Mouse (Mus musculus) neural tube, embryonic 14.5 days (tissue): Measurements from ENCODE around the gene Cmpk1. TPM values are rescaled to one million over a fixed set of nuclear protein-coding genes. Genes with fewer than 3 reads are reported as not detected.

Experiments
- ATAC-seq: fragments of 200-750 bp; cut with Nextera tagmentation; 2 replicates; pipeline ENCODE4 v1.8.0; 2017; ENCODE audit warnings: low read depth, mild to moderate bottlenecking, moderate TSS enrichment, moderate library complexity
- H3K27ac ChIP-seq: fragments of 300-500 bp; sonication (generic); 2 replicates; pipeline ENCODE4 v1.5.1; 2014; ENCODE audit warnings: low read depth, mild to moderate bottlenecking, control low read depth, low read length, moderate library complexity, mixed read lengths
- H3K27me3 ChIP-seq: fragments of 300-500 bp; sonication (generic); 2 replicates; pipeline ENCODE4 v1.6.1; 2014; ENCODE audit warnings: low read length; ENCODE audit not compliant: control insufficient read depth, insufficient read depth
- H3K36me3 ChIP-seq: fragments of 300-500 bp; sonication (generic); 2 replicates; pipeline ENCODE4 v1.6.1; 2014; ENCODE audit warnings: low read length, mixed read lengths; ENCODE audit not compliant: control insufficient read depth, insufficient read depth
- H3K4me1 ChIP-seq: fragments of 300-500 bp; sonication (generic); 2 replicates; pipeline ENCODE4 v1.6.1; 2014; ENCODE audit warnings: low read length; ENCODE audit not compliant: control insufficient read depth, insufficient read depth
- H3K4me2 ChIP-seq: fragments of 300-500 bp; sonication (generic); 2 replicates; pipeline ENCODE4 v1.6.1; 2014; ENCODE audit warnings: mild to moderate bottlenecking, low read depth, low read length, control low read depth
- H3K4me3 ChIP-seq: fragments of 300-500 bp; sonication (generic); 2 replicates; pipeline ENCODE4 v1.5.1; 2014; ENCODE audit warnings: low read depth, low read length, control low read depth, mixed read lengths
- H3K9ac ChIP-seq: fragments of 300-500 bp; sonication (generic); replicated peaks from 2 replicates; pipeline ENCODE4 v1.6.1; 2014; ENCODE audit warnings: low read depth, mild to moderate bottlenecking, control low read depth, low read length, mixed read lengths
- H3K9me3 ChIP-seq: fragments of 300-500 bp; sonication (generic); 2 replicates; pipeline ENCODE4 v1.6.1; 2016; ENCODE audit warnings: low read length; ENCODE audit not compliant: control insufficient read depth
- WGBS: fragments of 180-500 bp; shearing (Covaris S2); extraction: QIAGEN DNeasy Blood & Tissue Kit; methylation state at CpG from one replicate; pipeline ENCODE4 v1.1.7; 2014; 5-methylcytosine and 5-hydroxymethylcytosine counted together
- polyA plus RNA-seq: library from polyadenylated mRNA; unstranded; fragments of >200 nt; fragmentation: Nextera tagmentation; extraction: Ambion mirVana; gene quantifications from 2 replicates; pipeline ENCODE4 v1.2.1, GENCODE M21; 2014

Gene Cmpk1
- polyA plus RNA-seq, 1 experiment from 2014 or later, result 207 TPM

DNA sequence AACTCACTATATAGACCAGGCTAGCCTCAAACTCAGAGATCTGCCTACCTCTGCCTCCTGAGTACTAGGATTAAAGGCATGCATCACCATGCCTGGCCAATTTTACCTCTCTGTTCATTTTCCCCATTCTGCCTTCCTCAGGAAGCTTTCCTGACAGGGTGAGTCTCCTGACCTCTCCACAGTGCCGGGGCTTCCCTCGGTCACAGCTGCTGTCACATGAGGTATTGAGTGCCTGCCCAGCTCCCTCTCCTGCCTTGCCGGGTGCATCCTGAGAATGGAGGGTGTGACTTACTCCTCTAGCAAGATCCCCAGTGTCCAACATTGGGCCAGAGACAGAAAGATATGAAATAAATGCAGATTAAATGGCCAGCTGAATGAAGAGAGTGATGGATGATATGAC is 48.8 kb downstream of the Cmpk1 start:
- no peak overlapping the region for H3K9ac ChIP-seq
- H3K4me2 ChIP-seq, result no peak overlapping the region
- H3K4me3 ChIP-seq, result no peak overlapping the region
- H3K36me3 ChIP-seq, result no peaks in the 10 kb centered on the region
- 68% methylated on average over 3 of the region's 3 CpGs for WGBS
- no peaks in the 10 kb centered on the region for H3K9me3 ChIP-seq
- no peaks in the 10 kb centered on the region for H3K27me3 ChIP-seq
- no peak for ATAC-seq
- no peaks in the 10 kb centered on the region for H3K4me1 ChIP-seq
- H3K27ac ChIP-seq, result no peak overlapping the region

GRCm38 (mm10) chr4:114937459-114938047 is 49.5 kb downstream of the Cmpk1 start:
- Histone ChIP-seq H3K36me3 (no peaks in the 10 kb centered on the region), H3K9me3 (no peaks in the 10 kb centered on the region), H3K27ac (no peak overlapping the region), H3K9ac (no peak overlapping the region), H3K4me2 (no peak overlapping the region), H3K27me3 (no peaks in the 10 kb centered on the region), H3K4me3 (no peak overlapping the region), H3K4me1 (no peaks in the 10 kb centered on the region)
- 44% methylated on average over 4 of the region's 4 CpGs for WGBS
- no peak for ATAC-seq

- Histone ChIP-seq H3K27me3 (peaks cover 4% of the 10 kb centered on the region), H3K4me1 (no peaks in the 10 kb centered on the region), H3K4me3 (no peak overlapping the region), H3K9ac (no peak overlapping the region), H3K9me3 (no peaks in the 10 kb centered on the region), H3K36me3 (no peaks in the 10 kb centered on the region), H3K4me2 (no peak overlapping the region), H3K27ac (no peak overlapping the region)
- 84% methylated on average over 6 of the region's 6 CpGs for WGBS
- no peak for ATAC-seq
These were observed 52.9 kb downstream of the Cmpk1 start for GRCm38 (mm10) chr4:114934188-114934587.

GRCm38 (mm10) chr4:114932747-114933146 is 54.3 kb downstream of the Cmpk1 start:
- Histone ChIP-seq H3K27ac (no peak overlapping the region), H3K36me3 (no peaks in the 10 kb centered on the region), H3K4me1 (no peaks in the 10 kb centered on the region), H3K4me3 (no peak overlapping the region), H3K4me2 (no peak overlapping the region), H3K9me3 (no peaks in the 10 kb centered on the region), H3K9ac (no peak overlapping the region), H3K27me3 (peaks cover 12% of the 10 kb centered on the region)
- ATAC-seq, result no peak
- 89% methylated on average over 4 of the region's 4 CpGs for WGBS

DNA sequence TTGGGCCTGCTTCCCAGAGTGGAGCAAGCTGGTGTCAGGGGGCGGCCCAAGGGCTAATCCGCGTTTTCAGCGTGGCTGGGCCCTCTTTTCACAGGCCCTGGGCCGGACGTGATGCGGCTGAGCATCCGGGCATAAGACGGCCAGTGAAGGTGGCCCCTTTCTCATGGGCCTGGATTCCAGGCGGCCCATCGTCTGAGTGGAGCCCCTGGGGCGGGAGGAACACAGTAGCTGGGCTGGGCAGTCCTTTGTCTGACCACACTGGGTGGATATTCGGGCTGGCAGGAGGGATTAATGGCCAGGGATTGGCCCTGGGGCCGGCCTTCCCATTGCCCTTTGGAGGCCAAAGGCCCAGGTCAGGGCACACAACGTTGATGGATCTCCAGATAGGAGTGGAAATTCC is 57.9 kb downstream of the Cmpk1 start:
- H3K9me3 ChIP-seq, result no peaks in the 10 kb centered on the region
- no peak overlapping the region for H3K27ac ChIP-seq
- H3K27me3 ChIP-seq, result peaks cover 47% of the 10 kb centered on the region
- H3K9ac ChIP-seq, result no peak overlapping the region
- ATAC-seq, result 0 out of 2 replicates have a peak, but pooled peaks have one; percentile 26
- H3K36me3 ChIP-seq, result no peaks in the 10 kb centered on the region
- peaks cover 4% of the 10 kb centered on the region; the same call in 1 of the 2 replicates for H3K4me1 ChIP-seq
- no peak overlapping the region for H3K4me2 ChIP-seq
- 13% methylated on average over 15 of the region's 15 CpGs for whole genome bisulfite sequencing
- H3K4me3 ChIP-seq, result no peak overlapping the region

DNA sequence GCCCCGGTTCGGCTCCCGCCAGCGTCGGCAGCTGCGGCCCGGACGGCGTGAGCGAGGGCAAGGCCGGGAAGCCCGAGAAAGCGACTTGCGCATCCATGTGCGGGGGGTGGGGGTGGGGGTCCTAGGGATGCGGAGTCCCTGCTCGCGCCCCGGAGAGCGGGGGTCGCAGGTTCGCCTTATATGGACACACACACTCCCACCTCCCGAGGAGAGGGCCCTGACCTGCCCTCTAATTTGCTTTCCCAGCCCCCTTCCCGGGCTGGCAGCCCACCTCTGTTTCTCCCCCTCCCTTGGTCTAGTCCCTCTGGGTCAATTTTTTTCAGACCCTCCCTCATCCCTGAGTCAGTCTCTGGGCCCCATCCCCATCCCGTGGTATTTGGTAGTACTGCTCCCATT is 61.1 kb downstream of the Cmpk1 start, which contains the start of gene Foxe3:
TSS of gene Foxe3 (minus strand) at position 97 of the 396 bp plus-strand sequence.
- H3K27ac ChIP-seq, result no peak within 1 kb of the TSS
- H3K27me3 ChIP-seq, result peaks cover 72% of the 10 kb centered on the region
- H3K4me1 ChIP-seq, result peaks cover 4% of the 10 kb centered on the region; the same call in 1 of the 2 replicates
- WGBS, result 2% methylated on average over 23 of the region's 25 CpGs
- ATAC-seq, result no peak
- peak within 1 kb of the TSS; percentile 28 for H3K4me3 ChIP-seq
- H3K9ac ChIP-seq, result 0 out of 2 replicates have a peak within 1 kb of the TSS, but pooled peaks have one; percentile 28
- H3K9me3 ChIP-seq, result no peaks in the 10 kb centered on the region
- H3K4me2 ChIP-seq, result peak within 1 kb of the TSS; percentile 49
- H3K36me3 ChIP-seq, result no peaks in the 10 kb centered on the region

- Histone ChIP-seq H3K4me2 (peak overlapping the region; percentile 49), H3K27ac (no peak overlapping the region), H3K4me1 (peaks cover 4% of the 10 kb centered on the region; the same call in 1 of the 2 replicates), H3K9ac (0 out of 2 replicates have a peak overlapping the region, but pooled peaks have one; percentile 28), H3K4me3 (peak overlapping the region; percentile 28), H3K9me3 (no peaks in the 10 kb centered on the region), H3K27me3 (peaks cover 72% of the 10 kb centered on the region), H3K36me3 (no peaks in the 10 kb centered on the region)
- WGBS, result under 1% methylated on average over 88 of the region's 125 CpGs
- ATAC-seq, result peak; percentile 56
These were observed 61.8 kb downstream of the Cmpk1 start for GRCm38 (mm10) chr4:114924971-114925916.

- no peaks in the 10 kb centered on the region for H3K9me3 ChIP-seq
- no peak overlapping the region for H3K4me3 ChIP-seq
- peaks cover 54% of the 10 kb centered on the region for H3K27me3 ChIP-seq
- H3K36me3 ChIP-seq, result no peaks in the 10 kb centered on the region
- H3K27ac ChIP-seq, result no peak overlapping the region
- no peaks in the 10 kb centered on the region for H3K4me1 ChIP-seq
- ATAC-seq, result no peak
- H3K4me2 ChIP-seq, result no peak overlapping the region
- H3K9ac ChIP-seq, result no peak overlapping the region
- 44% methylated on average over 2 of the region's 2 CpGs for WGBS
These were observed 70.0 kb downstream of the Cmpk1 start for GRCm38 (mm10) chr4:114917091-114917490.

DNA sequence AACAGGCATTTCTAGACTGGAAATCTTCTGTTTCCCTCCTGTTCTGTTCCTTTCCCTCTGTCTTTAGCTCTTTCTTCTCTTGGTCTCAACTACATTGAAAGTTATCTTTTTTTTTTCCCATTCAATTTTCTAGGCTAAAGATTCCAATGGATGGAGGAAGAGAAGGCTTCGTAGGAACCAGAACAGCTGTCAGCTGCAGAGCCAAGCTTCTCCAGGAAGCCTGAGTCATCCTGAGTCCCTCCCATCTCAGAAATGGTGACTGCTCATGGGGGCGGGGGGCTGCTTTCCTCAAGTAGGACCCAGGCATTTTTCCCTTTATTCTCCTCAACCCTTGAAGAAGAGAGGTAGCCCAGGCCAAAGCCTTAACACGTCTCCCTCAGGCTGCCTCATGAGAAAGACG is 71.0 kb downstream of the Cmpk1 start:
- H3K4me1 ChIP-seq, result no peaks in the 10 kb centered on the region
- WGBS, result 36% methylated on average over 4 of the region's 4 CpGs
- peaks cover 56% of the 10 kb centered on the region for H3K27me3 ChIP-seq
- H3K9me3 ChIP-seq, result no peaks in the 10 kb centered on the region
- H3K36me3 ChIP-seq, result no peaks in the 10 kb centered on the region
- no peak overlapping the region for H3K4me2 ChIP-seq
- no peak overlapping the region for H3K9ac ChIP-seq
- H3K4me3 ChIP-seq, result no peak overlapping the region
- H3K27ac ChIP-seq, result no peak overlapping the region
- ATAC-seq, result no peak
